Mouse (Mus musculus): ENCODE measurements around the gene B9d2.
"Not testable (repeated sequence)": the region's sequence is repeated elsewhere in the genome, so short reads cannot be mapped to it uniquely, and the experiment has no call there.

The B9d2 gene

GRCm38 (mm10) chr7:25702350-25702749, 21.8 kb downstream of the B9d2 start:
- in situ Hi-C loops (cut with MboI, MseI) = no loop called here

GRCm38 (mm10) chr7:25703793-25704494, 23.4 kb downstream of the B9d2 start:
- in situ Hi-C loops (cut with MboI, MseI) = no loop called here

- in situ Hi-C loops (cut with MboI, MseI) = no loop called here
These were observed 24.3 kb downstream of the B9d2 start for GRCm38 (mm10) chr7:25704716-25705364.

GRCm38 (mm10) chr7:25705801-25706251, 25.2 kb downstream of the B9d2 start:
- in situ Hi-C loops (cut with MboI, MseI) = no loop called here

GRCm38 (mm10) chr7:25706578-25707170, 26.1 kb downstream of the B9d2 start:
- in situ Hi-C loops (cut with MboI, MseI) = no loop called here

- in situ Hi-C loops (cut with MboI, MseI) = no loop called here
These were observed 27.2 kb downstream of the B9d2 start for GRCm38 (mm10) chr7:25707581-25708292.

GRCm38 (mm10) chr7:25709961-25710360, 29.4 kb downstream of the B9d2 start:
- in situ Hi-C loops (cut with MboI, MseI) = no loop called here

GRCm38 (mm10) chr7:25710519-25711130, 30.0 kb downstream of the B9d2 start:
- in situ Hi-C loops (cut with MboI, MseI) = no loop called here

- in situ Hi-C loops (cut with MboI, MseI) = no loop called here
These were observed 30.6 kb downstream of the B9d2 start for GRCm38 (mm10) chr7:25711165-25711564.

GRCm38 (mm10) chr7:25711731-25712197, 31.2 kb downstream of the B9d2 start:
- in situ Hi-C loops (cut with MboI, MseI) = no loop called here

- in situ Hi-C loops (cut with MboI, MseI) = no loop called here
These were observed 32.2 kb downstream of the B9d2 start for GRCm38 (mm10) chr7:25712801-25713200.

- in situ Hi-C loops (cut with MboI, MseI) = no loop called here
These were observed 34.0 kb downstream of the B9d2 start for GRCm38 (mm10) chr7:25714581-25714980.

GRCm38 (mm10) chr7:25715731-25716271, 35.2 kb downstream of the B9d2 start:
- in situ Hi-C loops (cut with MboI, MseI) = no loop called here

- in situ Hi-C loops (cut with MboI, MseI) = no loop called here
These were observed 36.9 kb downstream of the B9d2 start for GRCm38 (mm10) chr7:25717478-25717877.

- in situ Hi-C loops (cut with MboI, MseI) = no loop called here
These were observed 38.3 kb downstream of the B9d2 start, which contains the start of gene Ccdc97 for GRCm38 (mm10) chr7:25718788-25719417. Gene Ccdc97 (minus strand): TSS chr7:25719088.

GRCm38 (mm10) chr7:25719761-25720610, 39.4 kb downstream of the B9d2 start:
- in situ Hi-C loops (cut with MboI, MseI) = no loop called here

- in situ Hi-C loops (cut with MboI, MseI) = no loop called here
These were observed 40.2 kb downstream of the B9d2 start for GRCm38 (mm10) chr7:25720760-25721159.

- in situ Hi-C loops (cut with MboI, MseI) = not testable (repeated sequence)
These were observed 41.2 kb downstream of the B9d2 start for GRCm38 (mm10) chr7:25721776-25722175.

- in situ Hi-C loops (cut with MboI, MseI) = loop anchor here (25.0 kb wide), 1 partner anchor 1461 kb away; the partner anchor contains the start of genes BC024978, Gm21983, Mia and Rab4b
These were observed 45.3 kb downstream of the B9d2 start for GRCm38 (mm10) chr7:25725886-25726285.

GRCm38 (mm10) chr7:25727800-25728199, 47.2 kb downstream of the B9d2 start:
- in situ Hi-C loops (cut with MboI, MseI) = loop anchor here (25.0 kb wide), 1 partner anchor 1460 kb away; the partner anchor contains the start of genes BC024978, Gm21983, Mia and Rab4b

Measured in T-helper 2 cell (primary cell).